Mouse (Mus musculus): ENCODE measurements at regions not wholly inside any gene's neighbourhood (a gene's known extent, or its start where the extent isn't known, plus 50 kb on each side); places are given as distances from the start of the nearest gene placed in this dataset.

DNA sequence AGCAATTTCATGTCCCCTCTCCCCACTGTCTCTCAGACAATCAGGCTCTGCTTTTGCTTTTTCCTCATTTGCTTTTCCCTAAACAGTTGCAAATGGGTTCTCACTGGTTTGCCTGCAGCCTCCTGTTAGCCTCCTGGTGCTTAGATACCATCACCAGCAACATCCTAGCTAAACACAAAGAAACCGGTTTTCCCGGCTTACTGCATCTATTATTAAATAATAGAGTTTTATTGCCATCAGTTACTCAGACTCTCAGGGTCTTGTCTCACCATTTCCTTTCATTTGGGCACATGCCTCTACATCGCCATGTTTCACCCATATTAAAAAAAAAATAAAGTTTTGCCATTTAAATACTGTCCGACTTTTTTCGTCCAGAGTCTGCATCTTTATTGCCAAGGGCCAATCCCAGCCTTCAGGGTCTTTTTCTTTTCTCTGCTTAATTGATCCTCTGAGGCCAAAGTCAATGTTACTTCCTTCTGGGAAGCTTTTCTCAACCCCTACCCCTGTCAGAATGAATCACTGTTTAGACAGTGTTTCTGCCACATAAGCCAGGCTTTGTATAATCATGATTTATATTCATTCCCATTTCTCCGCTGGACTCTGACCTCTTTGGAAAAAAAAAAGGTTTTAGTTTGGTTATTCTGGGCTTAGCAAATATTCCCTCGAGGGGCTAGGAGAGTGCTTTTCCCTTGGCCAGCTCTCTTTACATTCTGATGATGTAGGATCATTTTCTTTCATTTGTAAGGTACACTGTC lies 187.4 kb downstream of the Btg1 start:
- TF ChIP-seq GATA4 (IDR thresholded peaks at IDR 0.05; ENCODE audit: insufficient replicate concordance, low read length) = no peak

DNA sequence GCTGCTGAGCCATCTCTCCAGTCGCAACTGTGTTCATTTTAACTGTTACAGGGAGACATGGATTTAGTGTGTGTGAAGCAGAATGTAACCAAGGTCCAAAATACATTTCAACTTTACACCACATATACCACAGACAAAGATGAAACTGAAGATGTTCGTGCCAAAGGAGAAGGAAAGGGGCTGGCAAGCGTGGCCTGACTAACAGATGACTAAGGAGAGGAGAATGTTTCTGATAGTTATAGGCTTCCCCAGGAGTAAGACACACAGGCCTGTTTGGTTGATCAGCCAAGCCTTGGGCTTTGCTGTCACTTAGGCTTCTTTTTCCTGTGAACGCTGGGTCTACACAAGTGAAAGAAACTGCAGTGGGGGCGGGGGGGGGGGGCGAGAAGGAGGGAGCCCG lies 189.8 kb downstream of the Btg1 start:
- no peak for TF ChIP-seq GATA4 (IDR thresholded peaks at IDR 0.05; ENCODE audit: insufficient replicate concordance, low read length)

DNA sequence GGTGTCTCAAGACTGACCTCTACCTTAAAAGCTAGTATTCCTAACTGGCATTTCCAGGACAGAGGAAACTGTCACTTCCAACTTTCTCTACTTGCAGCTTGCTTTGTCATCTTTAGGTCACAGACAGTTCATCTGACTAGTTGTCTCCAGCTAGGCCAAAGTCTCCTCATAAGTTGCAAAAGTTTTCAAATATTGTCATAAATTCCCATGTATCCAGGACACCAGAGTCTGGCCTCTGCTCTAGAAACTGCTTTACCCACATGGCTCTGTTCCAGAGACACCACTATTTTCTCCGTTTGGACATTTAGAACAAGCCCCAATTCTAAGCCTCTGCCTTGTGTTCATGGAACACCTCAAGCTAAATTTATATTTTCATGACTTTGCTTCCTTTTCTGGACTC lies 205.0 kb downstream of the Btg1 start:
- TF ChIP-seq GATA4 (IDR thresholded peaks at IDR 0.05; ENCODE audit: insufficient replicate concordance, low read length) = no peak

DNA sequence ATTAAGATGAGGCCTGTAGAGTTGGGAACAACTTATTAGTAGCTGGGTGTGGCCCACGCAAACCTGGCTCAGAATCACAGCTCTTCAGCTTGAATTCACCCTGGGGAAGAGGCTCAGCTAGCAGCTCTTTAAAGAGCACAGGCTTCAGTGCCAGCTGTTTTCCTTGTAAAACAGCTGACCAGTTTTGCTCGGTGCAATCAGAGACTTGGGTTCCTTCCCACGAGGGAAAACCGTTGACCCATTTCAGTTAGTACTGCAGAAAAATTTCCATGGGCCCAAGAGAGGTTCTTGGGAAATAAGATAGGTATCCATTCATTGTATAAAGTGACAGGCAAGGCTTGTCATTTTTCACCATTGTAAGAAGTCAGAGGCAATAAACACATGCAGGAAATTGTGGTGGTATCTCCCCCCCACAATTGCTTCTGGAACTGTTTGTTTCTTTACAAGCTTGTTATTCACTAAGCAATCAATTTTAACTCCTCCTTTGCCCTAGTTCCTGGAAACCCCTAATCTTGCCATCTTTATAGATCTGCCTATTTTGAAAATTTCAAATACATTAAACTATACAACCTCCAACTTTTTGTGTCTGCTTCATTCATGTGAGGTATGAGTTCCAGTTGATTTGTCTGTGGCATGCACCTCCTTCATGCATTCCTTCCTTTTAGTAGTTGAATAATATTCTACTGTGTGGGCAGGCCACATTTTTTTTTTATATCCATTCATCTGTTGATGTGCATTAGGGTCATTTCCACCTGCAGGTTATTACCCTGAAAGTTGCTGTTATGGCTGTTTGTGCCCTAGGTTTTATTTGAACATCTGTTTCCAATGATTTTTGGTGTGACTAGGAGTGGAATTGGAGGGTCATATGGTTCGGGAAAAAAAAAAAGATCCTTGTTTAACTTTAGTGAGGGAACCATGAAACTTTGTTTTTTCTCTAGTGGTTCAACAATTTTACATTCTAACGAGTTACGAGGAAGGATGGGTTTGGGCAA lies 205.8 kb downstream of the Btg1 start:
- no peak for TF ChIP-seq GATA4 (IDR thresholded peaks at IDR 0.05; ENCODE audit: insufficient replicate concordance, low read length)

DNA sequence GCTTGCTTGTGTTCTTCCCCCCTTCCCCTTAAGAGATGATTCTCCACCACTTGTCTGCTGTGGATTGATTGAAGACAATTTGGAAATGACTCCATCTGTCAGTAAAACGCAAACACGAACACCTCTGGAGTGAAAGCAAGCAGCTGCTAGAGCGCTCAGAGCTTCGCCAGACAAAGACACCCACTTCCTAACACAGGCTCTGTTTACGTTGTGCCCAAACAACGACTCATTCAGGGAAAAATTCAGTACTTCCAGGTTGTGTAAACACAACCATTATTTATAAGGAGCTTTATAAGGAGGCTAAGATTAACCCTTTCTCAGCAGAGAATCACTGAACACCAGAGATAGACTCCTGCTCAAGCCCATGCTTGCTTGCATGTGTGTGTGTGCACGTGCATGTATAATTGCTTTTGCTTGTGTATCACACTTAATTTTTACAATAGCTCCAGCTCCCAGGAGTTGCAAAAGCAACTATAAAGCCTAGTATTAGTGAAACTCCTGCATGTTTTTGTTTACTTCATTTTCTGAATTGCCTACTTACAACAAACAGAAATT lies 209.5 kb downstream of the Btg1 start:
- no peak for TF ChIP-seq GATA4 (IDR thresholded peaks at IDR 0.05; ENCODE audit: insufficient replicate concordance, low read length)

DNA sequence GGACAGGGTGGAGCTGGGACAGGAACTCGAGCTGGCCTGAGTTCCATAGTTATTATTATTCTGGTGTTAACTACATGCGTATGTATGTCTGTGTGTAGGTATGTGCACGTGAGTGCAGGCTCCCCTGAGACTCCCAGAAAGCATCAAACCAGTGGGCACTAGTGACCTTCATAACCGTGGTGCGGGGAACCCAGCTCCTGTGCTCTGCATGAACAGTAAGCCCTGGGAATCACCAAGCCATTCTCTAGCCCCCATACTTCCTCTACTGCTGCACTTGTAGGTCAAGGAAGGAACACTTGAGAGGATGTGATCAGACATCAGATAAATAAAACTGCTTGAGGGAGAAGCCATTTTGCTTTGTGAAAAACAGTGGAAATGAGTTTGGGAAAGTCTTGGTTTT lies 211.2 kb downstream of the Btg1 start:
- TF ChIP-seq GATA4 (IDR thresholded peaks at IDR 0.05; ENCODE audit: insufficient replicate concordance, low read length) = no peak

DNA sequence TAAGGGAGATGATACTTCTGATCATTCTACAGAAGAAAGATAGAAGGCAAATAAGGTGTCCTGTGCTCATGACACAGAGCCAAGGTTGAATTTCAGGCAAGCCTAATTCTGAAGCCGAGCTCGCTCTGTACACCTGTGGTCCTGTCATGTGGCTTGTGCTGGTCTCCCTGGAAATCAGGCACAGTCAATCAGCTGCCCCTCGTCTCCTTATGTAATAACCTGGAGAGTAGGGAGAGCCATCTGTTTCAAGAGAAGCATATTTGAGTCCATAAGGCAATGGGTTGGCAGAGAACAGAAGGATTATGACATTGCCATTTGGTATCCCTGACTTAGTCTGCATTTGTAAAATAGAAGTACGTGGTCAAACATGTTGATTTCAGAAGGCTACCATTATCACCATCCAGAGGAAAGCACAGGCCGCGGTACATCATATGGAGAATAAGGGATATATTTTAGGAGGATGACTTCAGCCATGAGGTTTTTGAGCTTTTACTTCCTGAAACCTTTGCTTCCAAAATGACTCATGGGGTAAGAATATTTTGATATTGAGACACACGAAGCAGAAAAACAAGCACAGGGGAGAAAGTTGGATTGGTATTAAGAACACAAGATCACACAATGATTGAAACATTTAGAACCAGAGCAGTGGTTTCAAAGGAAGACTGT lies 211.9 kb downstream of the Btg1 start:
- TF ChIP-seq GATA4 (IDR thresholded peaks at IDR 0.05; ENCODE audit: insufficient replicate concordance, low read length) = no peak

DNA sequence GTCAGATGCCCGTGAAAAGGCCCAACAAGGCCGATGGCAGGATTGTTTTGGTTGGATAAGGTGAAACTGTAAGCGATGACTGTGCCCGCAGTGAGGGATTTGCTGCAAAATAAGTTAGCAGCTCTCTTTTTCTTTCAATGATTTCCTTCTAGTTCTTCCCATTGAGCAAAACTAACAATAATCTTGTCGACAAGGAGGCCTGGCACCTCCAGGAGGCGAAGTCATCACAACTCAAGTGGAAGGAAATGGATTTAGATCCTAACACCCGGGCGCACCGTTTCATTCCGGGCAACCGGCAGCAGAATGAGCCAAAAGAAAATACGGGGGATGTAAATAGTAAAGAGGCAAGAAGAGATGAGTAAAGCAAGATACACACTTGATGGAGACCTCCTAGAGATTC lies 214.3 kb downstream of the Btg1 start:
- TF ChIP-seq GATA4 (IDR thresholded peaks at IDR 0.05; ENCODE audit: insufficient replicate concordance, low read length) = no peak

DNA sequence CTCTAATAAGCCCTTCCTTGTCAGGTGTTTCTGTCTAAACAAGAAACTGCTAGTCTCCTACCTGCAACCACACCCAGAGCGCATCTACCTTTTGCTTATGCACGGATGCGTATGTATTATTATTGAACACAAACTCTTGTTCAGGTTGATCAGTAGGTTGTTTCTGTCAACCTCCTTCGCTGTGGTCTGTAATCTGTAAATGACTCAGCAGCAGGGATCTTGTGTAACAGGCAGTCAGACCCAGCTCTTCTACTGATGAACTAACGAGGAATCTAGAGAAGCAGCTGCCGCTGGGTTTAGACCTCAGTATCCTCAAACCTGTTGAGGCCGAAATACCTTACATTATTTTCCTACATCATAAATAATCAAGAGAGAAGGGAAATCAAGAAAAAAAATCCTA lies 220.4 kb downstream of the Btg1 start:
- no peak for TF ChIP-seq GATA4 (IDR thresholded peaks at IDR 0.05; ENCODE audit: insufficient replicate concordance, low read length)

DNA sequence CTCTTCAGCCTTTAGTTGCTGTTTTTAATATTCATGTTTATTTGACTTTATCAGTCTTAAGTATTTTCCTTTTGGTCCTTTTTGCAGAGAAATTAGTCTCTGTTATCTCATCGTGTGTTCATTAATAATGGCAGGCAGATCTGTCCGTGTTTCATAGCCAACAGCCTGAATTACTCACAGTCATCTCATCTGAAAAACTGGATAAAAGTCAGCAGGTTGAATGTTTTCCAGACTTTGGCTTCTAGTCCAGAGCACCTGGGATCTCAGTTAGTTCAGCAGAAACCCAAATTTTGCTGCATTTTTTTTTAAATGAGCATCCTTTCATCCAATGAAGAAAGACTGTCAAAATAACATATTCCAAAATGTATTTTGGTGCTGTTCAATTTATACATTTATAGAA lies 224.3 kb downstream of the Btg1 start:
- no peak for TF ChIP-seq GATA4 (IDR thresholded peaks at IDR 0.05; ENCODE audit: insufficient replicate concordance, low read length)

DNA sequence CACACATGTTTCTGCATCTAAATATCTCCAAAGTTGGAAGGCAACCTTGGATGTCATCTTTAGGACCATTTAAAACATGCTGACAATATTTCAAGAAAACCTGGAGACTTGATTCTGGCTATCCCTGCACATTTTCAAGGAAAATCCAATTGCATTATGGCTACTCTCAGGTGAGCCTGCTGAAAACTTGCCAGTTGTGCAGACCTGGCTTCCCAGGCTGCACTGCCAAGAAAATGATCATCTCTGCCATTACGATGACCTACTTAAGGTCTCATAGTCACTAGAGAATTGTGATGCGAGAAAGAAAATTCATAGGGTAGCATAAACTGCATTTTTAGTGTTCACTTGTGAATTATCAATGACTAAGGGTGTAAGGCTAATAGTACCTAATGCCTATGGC lies 225.2 kb downstream of the Btg1 start:
- TF ChIP-seq GATA4 (IDR thresholded peaks at IDR 0.05; ENCODE audit: insufficient replicate concordance, low read length) = no peak

DNA sequence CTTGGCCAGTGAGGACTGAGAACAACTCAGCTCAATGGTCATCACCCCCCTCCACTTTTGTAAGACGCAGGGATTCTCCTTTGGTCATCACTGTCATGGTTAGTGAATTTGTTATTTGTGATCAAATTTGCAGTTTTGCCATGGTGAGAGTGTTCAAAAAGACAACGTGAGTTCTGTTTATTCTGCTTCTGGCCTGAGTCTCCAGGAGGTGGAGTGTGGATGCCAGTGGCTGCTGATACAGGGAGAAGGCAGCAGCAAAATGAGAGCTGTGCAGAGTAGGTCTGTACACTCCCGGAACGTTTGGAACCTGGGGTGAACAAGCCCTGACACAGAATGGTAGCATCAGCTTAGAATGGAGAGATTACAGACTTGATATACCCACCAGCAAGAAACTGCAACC lies 229.1 kb downstream of the Btg1 start:
- no peak for TF ChIP-seq GATA4 (IDR thresholded peaks at IDR 0.05; ENCODE audit: insufficient replicate concordance, low read length)

DNA sequence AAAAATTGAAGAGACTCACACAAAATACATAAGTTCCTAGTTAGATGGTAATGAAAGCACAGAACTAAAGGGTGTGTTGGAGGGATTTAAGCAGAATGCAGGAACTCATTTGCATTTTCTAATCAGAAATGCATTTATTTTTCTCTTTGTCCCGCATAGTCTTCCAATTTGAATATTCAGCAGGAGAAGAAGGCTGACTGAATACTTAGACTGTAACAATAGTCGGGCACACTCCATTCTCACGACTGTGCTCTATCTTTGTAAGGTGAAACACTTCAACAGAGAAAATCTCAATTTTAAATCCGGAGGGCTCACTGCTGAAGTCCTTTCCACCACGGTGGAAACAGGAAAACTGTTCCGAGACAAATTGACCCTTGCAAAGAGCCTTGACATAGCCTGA lies 230.2 kb downstream of the Btg1 start:
- no peak for TF ChIP-seq GATA4 (IDR thresholded peaks at IDR 0.05; ENCODE audit: insufficient replicate concordance, low read length)

DNA sequence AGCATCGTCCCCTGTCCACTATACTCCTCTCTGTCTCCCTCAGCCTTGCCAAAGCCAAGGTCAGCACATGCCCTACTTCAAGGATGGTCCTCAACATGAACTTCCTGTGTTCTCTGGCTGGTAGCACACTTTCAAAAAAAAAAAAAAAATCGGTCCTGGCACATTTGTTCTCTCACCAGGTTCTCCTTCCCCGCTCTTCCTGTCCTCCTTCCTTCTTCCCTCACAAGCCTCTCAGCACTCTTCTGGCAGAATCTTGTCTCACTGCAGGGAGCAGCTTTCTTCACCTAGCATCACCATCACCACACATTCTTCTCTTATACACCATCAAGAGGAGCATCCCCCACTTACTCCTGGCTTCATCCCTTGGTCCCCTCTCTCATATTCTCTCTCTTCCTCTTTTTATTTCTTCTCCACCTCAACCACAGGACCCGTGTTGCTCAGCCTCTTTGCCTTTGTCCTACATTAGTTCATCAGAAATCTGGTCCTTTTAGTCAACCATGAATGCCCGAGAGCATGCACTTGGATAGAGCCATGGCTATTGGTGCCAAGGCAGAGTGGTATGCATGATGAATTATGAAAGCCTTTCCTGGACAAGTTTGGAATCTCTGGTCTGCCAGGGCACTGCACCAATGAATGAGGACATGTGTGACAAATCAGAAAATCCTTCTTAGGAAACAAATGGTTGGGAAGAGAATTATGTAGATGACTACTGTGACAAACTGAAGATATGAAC lies 230.8 kb downstream of the Btg1 start:
- no peak for TF ChIP-seq GATA4 (IDR thresholded peaks at IDR 0.05; ENCODE audit: insufficient replicate concordance, low read length)

DNA sequence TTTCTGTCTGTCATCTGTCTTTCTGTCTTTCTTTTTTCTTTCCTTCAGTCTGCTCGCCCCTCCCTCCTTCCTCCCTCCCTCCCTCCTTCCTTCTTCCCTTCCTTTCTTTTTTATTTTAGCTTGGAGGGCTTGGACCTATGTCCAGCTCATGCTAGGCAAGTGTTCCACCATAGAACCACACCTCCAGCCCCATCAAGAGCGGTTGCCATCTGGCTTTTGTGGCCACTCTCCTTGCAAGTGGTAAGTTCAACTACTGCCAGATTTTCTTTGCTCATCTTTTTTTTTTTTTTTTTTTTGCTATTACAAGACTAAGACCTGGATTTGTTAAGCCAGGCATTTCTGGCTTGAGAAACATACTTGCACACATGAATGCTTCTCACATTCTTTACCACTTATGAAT lies 231.7 kb downstream of the Btg1 start:
- TF ChIP-seq GATA4 (IDR thresholded peaks at IDR 0.05; ENCODE audit: insufficient replicate concordance, low read length) = no peak
